Mouse (Mus musculus) cerebellum, adult 2 months (tissue): Measurements from ENCODE around the gene Osbp2.

ENCODE experiments used
- CTCF ChIP-seq: fragments of 200-500 bp; IDR thresholded peaks from 2 replicates; pipeline ENCODE4 v1.5.1; 2011; ENCODE audit warnings: low read depth, mild to moderate bottlenecking, control low read depth, low read length, moderate library complexity, borderline replicate concordance; ENCODE audit not compliant: insufficient read depth
- POLR2A ChIP-seq: fragments of 200-500 bp; IDR thresholded peaks from 2 replicates; pipeline ENCODE4 v1.6.1; 2011; ENCODE audit warnings: low read length, control low read depth, borderline replicate concordance; ENCODE audit not compliant: insufficient read depth

DNA sequence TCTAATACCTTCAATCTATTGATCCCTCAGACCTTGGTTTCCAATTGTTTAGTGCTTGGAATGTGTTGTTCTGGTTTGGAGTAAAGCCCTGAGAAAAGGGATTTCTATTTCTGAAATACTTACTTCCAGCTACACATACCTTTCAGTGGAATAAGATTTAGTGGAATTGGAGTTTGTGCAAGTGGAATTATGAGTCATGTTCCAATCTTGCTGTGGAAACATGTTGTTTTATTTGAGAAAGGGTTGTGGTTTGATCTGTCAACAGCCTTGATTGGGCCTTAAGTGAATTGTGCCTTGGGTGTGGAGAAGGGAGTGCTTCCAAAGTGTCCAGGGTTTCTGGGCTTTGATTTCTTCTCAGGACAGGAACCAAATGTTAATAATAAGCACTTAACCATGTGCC is 193.9 kb downstream of the Osbp2 start:
- TF ChIP-seq POLR2A, result no peak
- TF ChIP-seq CTCF, result no peak
